Mouse (Mus musculus): ENCODE data around the gene Gata1.
"Not testable (repeated sequence)": the region's sequence is repeated elsewhere in the genome, so short reads cannot be mapped to it uniquely, and the experiment has no call there.

Gata1 gene
- long read RNA-seq, experiment 1: 0 reads
- long read RNA-seq, experiment 2: 0 reads

- intact Hi-C loops (cut with DNase I): no loop called here
Measured at GRCm38 (mm10) chrX:7977892-7978291, at the start of gene Gata1. TSS of gene Gata1 (minus strand) at chrX:7978071.

- intact Hi-C loops (cut with DNase I): no loop called here
Measured at GRCm38 (mm10) chrX:8026811-8027210, 48.9 kb upstream of the Gata1 start.

GRCm38 (mm10) chrX:8024795-8025194 lies 46.9 kb upstream of the Gata1 start:
- intact Hi-C loops (cut with DNase I): no loop called here

- intact Hi-C loops (cut with DNase I): no loop called here
Measured at GRCm38 (mm10) chrX:8020111-8020778, 42.4 kb upstream of the Gata1 start.

- intact Hi-C loops (cut with DNase I): loop anchor here (5.0 kb wide), 1 partner anchor 101 kb away; the partner anchor contains the start of gene Pcsk1n
Measured at GRCm38 (mm10) chrX:8018286-8018685, 40.4 kb upstream of the Gata1 start, which contains the start of gene Glod5. TSS of gene Glod5 (minus strand) at chrX:8018492.

GRCm38 (mm10) chrX:8017142-8017541 lies 39.3 kb upstream of the Gata1 start:
- intact Hi-C loops (cut with DNase I): loop anchor here (5.0 kb wide), 1 partner anchor 100 kb away; the partner anchor contains the start of gene Pcsk1n

GRCm38 (mm10) chrX:8015675-8016074 lies 37.8 kb upstream of the Gata1 start:
- intact Hi-C loops (cut with DNase I): loop anchor here (5.0 kb wide), 1 partner anchor 98 kb away; the partner anchor contains the start of gene Pcsk1n

- intact Hi-C loops (cut with DNase I): no loop called here
Measured at GRCm38 (mm10) chrX:8013569-8014314, 35.9 kb upstream of the Gata1 start.

GRCm38 (mm10) chrX:8013157-8013556 lies 35.3 kb upstream of the Gata1 start:
- intact Hi-C loops (cut with DNase I): no loop called here

- intact Hi-C loops (cut with DNase I): not testable (repeated sequence)
Measured at GRCm38 (mm10) chrX:8009356-8009755, 31.5 kb upstream of the Gata1 start.

GRCm38 (mm10) chrX:8008543-8008942 lies 30.7 kb upstream of the Gata1 start:
- intact Hi-C loops (cut with DNase I): no loop called here

- intact Hi-C loops (cut with DNase I): no loop called here
Measured at GRCm38 (mm10) chrX:8002971-8003370, 25.1 kb upstream of the Gata1 start.

- intact Hi-C loops (cut with DNase I): no loop called here
Measured at GRCm38 (mm10) chrX:8002001-8002400, 24.1 kb upstream of the Gata1 start.

GRCm38 (mm10) chrX:8000546-8001192 lies 22.8 kb upstream of the Gata1 start:
- intact Hi-C loops (cut with DNase I): no loop called here

GRCm38 (mm10) chrX:7993068-7993735 lies 15.3 kb upstream of the Gata1 start:
- intact Hi-C loops (cut with DNase I): no loop called here

GRCm38 (mm10) chrX:7992379-7993067 lies 14.7 kb upstream of the Gata1 start:
- intact Hi-C loops (cut with DNase I): no loop called here

GRCm38 (mm10) chrX:7981368-7981767 lies 3.5 kb upstream of the Gata1 start:
- intact Hi-C loops (cut with DNase I): no loop called here

GRCm38 (mm10) chrX:7971292-7971691 lies 6.6 kb downstream of the Gata1 start:
- intact Hi-C loops (cut with DNase I): no loop called here

- intact Hi-C loops (cut with DNase I): no loop called here
Measured at GRCm38 (mm10) chrX:7968899-7969298, 9.0 kb downstream of the Gata1 start.

GRCm38 (mm10) chrX:7968226-7968625 lies 9.6 kb downstream of the Gata1 start:
- intact Hi-C loops (cut with DNase I): no loop called here

All from adrenal gland (tissue).